Mouse (Mus musculus) liver, embryonic 11.5 days (tissue): ENCODE measurements around the gene Pkm. TPM values are rescaled to one million over a fixed set of nuclear protein-coding genes. Genes with fewer than 3 reads are reported as not detected.
A peak's percentile ranks its signal among the peaks of the same experiment; 100 is the strongest.

Experiments
- ATAC-seq: fragments of 200-750 bp; cut with Nextera tagmentation; replicated peaks from 2 replicates; pipeline ENCODE4 v1.8.0; 2017; ENCODE audit warnings: moderate number of reproducible peaks, mild to moderate bottlenecking, moderate TSS enrichment, moderate library complexity; ENCODE audit not compliant: low FRiP score
- DNase-seq: peaks from one replicate; pipeline ENCODE4 v3.0.0-alpha.2; 2017; ENCODE audit warnings: low spot score
- H3K27ac ChIP-seq: fragments of 300-500 bp; sonication (generic); 2 replicates; pipeline ENCODE4 v1.5.1; 2014; ENCODE audit warnings: mild to moderate bottlenecking, low read depth, low read length, control low read depth
- H3K27me3 ChIP-seq: fragments of 300-500 bp; sonication (generic); replicated peaks from 2 replicates; pipeline ENCODE4 v1.6.1; 2014; ENCODE audit warnings: low read length, mixed read lengths; ENCODE audit not compliant: control insufficient read depth, insufficient read depth
- H3K36me3 ChIP-seq: fragments of 300-500 bp; sonication (generic); 2 replicates; pipeline ENCODE4 v1.6.1; 2014; ENCODE audit warnings: mild to moderate bottlenecking, low read length, moderate library complexity, mixed read lengths; ENCODE audit not compliant: control insufficient read depth, insufficient read depth
- H3K4me1 ChIP-seq: fragments of 300-500 bp; sonication (generic); replicated peaks from 2 replicates; pipeline ENCODE4 v1.6.1; 2014; ENCODE audit warnings: low read length, mixed read lengths; ENCODE audit not compliant: control insufficient read depth, insufficient read depth
- H3K4me2 ChIP-seq: fragments of 300-500 bp; sonication (generic); 2 replicates; pipeline ENCODE4 v1.6.1; 2014; ENCODE audit warnings: mild to moderate bottlenecking, control low read depth, moderate library complexity
- H3K4me3 ChIP-seq: fragments of 300-500 bp; sonication (generic); 2 replicates; pipeline ENCODE4 v1.5.1; 2014; ENCODE audit warnings: low read depth, low read length, control low read depth
- H3K9ac ChIP-seq: fragments of 300-500 bp; sonication (generic); 2 replicates; pipeline ENCODE4 v1.6.1; 2014; ENCODE audit warnings: low read depth, low read length, control low read depth
- H3K9me3 ChIP-seq: fragments of 300-500 bp; sonication (generic); 2 replicates; pipeline ENCODE4 v1.6.1; 2016; ENCODE audit warnings: low read length, inconsistent platforms, mixed read lengths; ENCODE audit not compliant: control insufficient read depth
- WGBS: fragments of 180-500 bp; shearing (Covaris S2); extraction: QIAGEN DNeasy Blood & Tissue Kit; methylation state at CpG from one replicate; pipeline ENCODE4 v1.1.7; 2014; 5-methylcytosine and 5-hydroxymethylcytosine counted together
- polyA plus RNA-seq: library from polyadenylated mRNA; unstranded; fragments of >200 nt; fragmentation: Nextera tagmentation; extraction: Ambion mirVana; gene quantifications from 2 replicates; pipeline ENCODE4 v1.2.1, GENCODE M21; 2014

The Pkm gene
- polyA plus RNA-seq, 1 experiment from 2014 or later, result 1,209 TPM

GRCm38 (mm10) chr9:59703099-59703498, 46.9 kb downstream of the Pkm start:
- ATAC-seq (no peak), DNase-seq (no peak)
- WGBS, result 71% methylated on average over 6 of the region's 6 CpGs
- no peak overlapping the region for H3K4me2 ChIP-seq
- H3K9ac ChIP-seq, result no peak overlapping the region
- no peaks in the 10 kb centered on the region for H3K27me3 ChIP-seq
- no peak overlapping the region for H3K27ac ChIP-seq
- H3K4me3 ChIP-seq, result no peak overlapping the region
- H3K4me1 ChIP-seq, result no peaks in the 10 kb centered on the region
- no peaks in the 10 kb centered on the region for H3K36me3 ChIP-seq
- H3K9me3 ChIP-seq, result no peaks in the 10 kb centered on the region

GRCm38 (mm10) chr9:59706850-59707825, 51.0 kb downstream of the Pkm start:
- WGBS, result 49% methylated on average over 10 of the region's 10 CpGs
- no peaks in the 10 kb centered on the region for H3K36me3 ChIP-seq
- no peak for DNase-seq
- H3K4me3 ChIP-seq, result no peak overlapping the region
- H3K27ac ChIP-seq, result no peak overlapping the region
- ATAC-seq, result no peak
- H3K4me1 ChIP-seq, result no peaks in the 10 kb centered on the region
- no peaks in the 10 kb centered on the region; the same call in 1 of the 2 replicates for H3K27me3 ChIP-seq
- H3K4me2 ChIP-seq, result no peak overlapping the region
- H3K9me3 ChIP-seq, result no peaks in the 10 kb centered on the region
- no peak overlapping the region for H3K9ac ChIP-seq

- H3K27ac ChIP-seq, result no peak overlapping the region
- ATAC-seq, result no peak
- H3K9ac ChIP-seq, result no peak overlapping the region
- H3K27me3 ChIP-seq, result no peaks in the 10 kb centered on the region; the same call in 1 of the 2 replicates
- no peak overlapping the region for H3K4me2 ChIP-seq
- no peak for DNase-seq
- no peak overlapping the region for H3K4me3 ChIP-seq
- WGBS, result 73% methylated on average over 3 of the region's 3 CpGs
- no peaks in the 10 kb centered on the region for H3K4me1 ChIP-seq
- H3K9me3 ChIP-seq, result no peaks in the 10 kb centered on the region
- H3K36me3 ChIP-seq, result no peaks in the 10 kb centered on the region
Measured at GRCm38 (mm10) chr9:59709225-59709624, 53.1 kb downstream of the Pkm start.

- H3K4me3 ChIP-seq, result no peak overlapping the region
- H3K27ac ChIP-seq, result no peak overlapping the region
- no peaks in the 10 kb centered on the region for H3K4me1 ChIP-seq
- H3K27me3 ChIP-seq, result no peaks in the 10 kb centered on the region; the same call in 1 of the 2 replicates
- no peaks in the 10 kb centered on the region for H3K9me3 ChIP-seq
- H3K4me2 ChIP-seq, result no peak overlapping the region
- no peak for DNase-seq
- 67% methylated on average over 7 of the region's 7 CpGs for WGBS
- H3K9ac ChIP-seq, result no peak overlapping the region
- H3K36me3 ChIP-seq, result no peaks in the 10 kb centered on the region
- ATAC-seq, result no peak
Measured at GRCm38 (mm10) chr9:59716275-59716898, 60.2 kb downstream of the Pkm start.

- 84% methylated on average over 4 of the region's 4 CpGs for WGBS
- DNase-seq (no peak), ATAC-seq (no peak)
- Histone ChIP-seq H3K9ac (no peak overlapping the region), H3K4me3 (no peak overlapping the region), H3K9me3 (no peaks in the 10 kb centered on the region), H3K4me1 (no peaks in the 10 kb centered on the region), H3K4me2 (no peak overlapping the region), H3K27me3 (no peaks in the 10 kb centered on the region), H3K27ac (no peak overlapping the region), H3K36me3 (no peaks in the 10 kb centered on the region)
Measured at GRCm38 (mm10) chr9:59718237-59718636, 62.1 kb downstream of the Pkm start.

GRCm38 (mm10) chr9:59721144-59721543, 65.0 kb downstream of the Pkm start:
- no peaks in the 10 kb centered on the region for H3K9me3 ChIP-seq
- no peaks in the 10 kb centered on the region for H3K4me1 ChIP-seq
- DNase-seq (no peak), ATAC-seq (no peak)
- H3K4me2 ChIP-seq, result no peak overlapping the region
- no peaks in the 10 kb centered on the region for H3K36me3 ChIP-seq
- no peak overlapping the region for H3K27ac ChIP-seq
- no peaks in the 10 kb centered on the region for H3K27me3 ChIP-seq
- WGBS, result 80% methylated on average over 5 of the region's 5 CpGs
- H3K4me3 ChIP-seq, result no peak overlapping the region
- H3K9ac ChIP-seq, result no peak overlapping the region

GRCm38 (mm10) chr9:59723096-59723657, 67.0 kb downstream of the Pkm start:
- peak; percentile 34; the same call in 1 of the 2 replicates for ATAC-seq
- Histone ChIP-seq H3K9ac (no peak overlapping the region), H3K4me1 (no peaks in the 10 kb centered on the region), H3K4me3 (no peak overlapping the region), H3K4me2 (no peak overlapping the region; the same call in 1 of the 2 replicates), H3K9me3 (no peaks in the 10 kb centered on the region), H3K27me3 (no peaks in the 10 kb centered on the region), H3K27ac (no peak overlapping the region), H3K36me3 (no peaks in the 10 kb centered on the region)
- DNase-seq, result peak; percentile 58
- 17% methylated on average over 10 of the region's 10 CpGs for WGBS

GRCm38 (mm10) chr9:59723791-59724442, 67.7 kb downstream of the Pkm start:
- 70% methylated on average over 8 of the region's 8 CpGs for WGBS
- ATAC-seq (no peak), DNase-seq (no peak)
- Histone ChIP-seq H3K9ac (no peak overlapping the region), H3K9me3 (no peaks in the 10 kb centered on the region), H3K4me1 (no peaks in the 10 kb centered on the region), H3K27ac (no peak overlapping the region), H3K36me3 (no peaks in the 10 kb centered on the region), H3K4me2 (no peak overlapping the region), H3K27me3 (no peaks in the 10 kb centered on the region), H3K4me3 (no peak overlapping the region)
